31 mouse cellular contexts compared by ENCODE assay signal in the genomic region with DNA sequence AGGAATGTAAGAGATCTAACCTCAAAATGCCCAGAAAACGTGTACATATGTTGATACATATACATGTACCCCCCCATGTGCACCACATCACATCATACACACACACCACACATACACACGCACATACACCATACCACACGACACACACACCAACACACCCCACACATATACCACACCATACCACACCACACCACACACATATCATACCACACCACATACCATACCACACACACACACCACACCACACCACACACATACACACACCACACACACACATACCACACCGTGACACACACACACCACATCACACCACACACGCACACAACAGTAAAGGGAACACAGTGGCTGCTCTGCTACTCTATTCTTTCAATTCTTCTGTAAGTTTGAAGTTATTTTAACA. TPM values are rescaled to one million over a fixed set of nuclear protein-coding genes. Genes with fewer than 3 reads are reported as not detected.
DNase-seq lines count a peak whose midpoint lies in the region; ATAC-seq and TF ChIP-seq lines count a peak whose summit lies in the region.
"Had no signal": no experiment of that assay in that cellular context is flagged by ENCODE, and none has a peak within 500 bp of the region (broad histone marks: within the 10 kb centered on the region; RNA-seq: fewer than 3 reads in every experiment).

No protein-coding gene starts in this region.

- H3K9ac ChIP-seq in liver, adult 2 months (ENCODE audit: low read depth, low read length) = peak overlapping the region; percentile 82
- H3K9ac ChIP-seq in liver, embryonic 13.5 days = no peak overlapping the region
- no peak overlapping the region for H3K9ac ChIP-seq in liver, embryonic 16.5 days (ENCODE audit: low read depth, low read length)
- H3K9ac ChIP-seq in midbrain, embryonic 15.5 days = no peak overlapping the region
- H3K9ac ChIP-seq: embryonic facial prominence, embryonic 13.5 days; forebrain, postnatal 0 days; heart, embryonic 13.5 days; hindbrain, embryonic 14.5 days had no signal

- H3K27me3 ChIP-seq in liver, adult 2 months (ENCODE audit: control insufficient read depth, insufficient read depth, low read length) = no peaks in the 10 kb centered on the region
- H3K27me3 ChIP-seq in liver, embryonic 13.5 days = no peaks in the 10 kb centered on the region
- no peaks in the 10 kb centered on the region for H3K27me3 ChIP-seq in liver, embryonic 16.5 days (ENCODE audit: control insufficient read depth, insufficient read depth, low read depth, low read length)
- H3K27me3 ChIP-seq in midbrain, embryonic 15.5 days (replicated peaks) = no peaks in the 10 kb centered on the region
- H3K27me3 ChIP-seq: CH12.LX; embryonic facial prominence, embryonic 13.5 days; heart, embryonic 13.5 days had no signal

- no peaks in the 10 kb centered on the region for H3K9me3 ChIP-seq in liver, embryonic 13.5 days (replicated peaks)
- H3K9me3 ChIP-seq in liver, embryonic 16.5 days (replicated peaks; ENCODE audit: control insufficient read depth, low read length) = no peaks in the 10 kb centered on the region
- H3K9me3 ChIP-seq in midbrain, embryonic 15.5 days = no peaks in the 10 kb centered on the region
- H3K9me3 ChIP-seq: embryonic facial prominence, embryonic 10.5 days; embryonic facial prominence, embryonic 13.5 days; G1E; heart, embryonic 10.5 days; heart, embryonic 13.5 days had no signal

- TF ChIP-seq CTCF in liver, adult 2 months (IDR thresholded peaks at IDR 0.05; ENCODE audit: low read depth, low read length) = no peak

- H3K79me2 ChIP-seq in liver, adult 2 months (ENCODE audit: control insufficient read depth, insufficient read depth, low read length) = peaks cover 13% of the 10 kb centered on the region; the same call in 1 of the 2 replicates

- peaks cover 30% of the 10 kb centered on the region for H3K4me1 ChIP-seq in liver, adult 2 months (ENCODE audit: control insufficient read depth, insufficient read depth, low read length)
- H3K4me1 ChIP-seq in liver, embryonic 13.5 days (replicated peaks) = peaks cover 16% of the 10 kb centered on the region
- H3K4me1 ChIP-seq in liver, embryonic 16.5 days (ENCODE audit: control insufficient read depth, low read depth, low read length) = no peaks in the 10 kb centered on the region
- no peaks in the 10 kb centered on the region for H3K4me1 ChIP-seq in midbrain, embryonic 15.5 days
- H3K4me1 ChIP-seq: embryonic facial prominence, embryonic 10.5 days; embryonic facial prominence, embryonic 13.5 days; heart, embryonic 10.5 days; heart, embryonic 13.5 days had no signal

- peak overlapping the region; percentile 60 for H3K4me3 ChIP-seq in liver, adult 2 months (ENCODE audit: insufficient read depth, low read depth, low read length)
- peak overlapping the region; percentile 41 for H3K4me3 ChIP-seq in liver, embryonic 13.5 days (replicated peaks)
- peak overlapping the region; percentile 33 for H3K4me3 ChIP-seq in liver, embryonic 16.5 days (ENCODE audit: low read depth, low read length)
- no peak overlapping the region for H3K4me3 ChIP-seq in midbrain, embryonic 15.5 days
- H3K4me3 ChIP-seq: embryonic facial prominence, embryonic 10.5 days; embryonic facial prominence, embryonic 13.5 days; gastrocnemius, adult 2 months; heart, embryonic 10.5 days; heart, embryonic 13.5 days had no signal

- H3K27ac ChIP-seq in liver, adult 2 months (replicated peaks; ENCODE audit: insufficient read depth, low read depth, low read length) = peak overlapping the region; percentile 83
- H3K27ac ChIP-seq in liver, embryonic 13.5 days = no peak overlapping the region
- no peak overlapping the region for H3K27ac ChIP-seq in liver, embryonic 16.5 days (ENCODE audit: low read length)
- H3K27ac ChIP-seq in midbrain, embryonic 15.5 days = no peak overlapping the region
- H3K27ac ChIP-seq: embryonic facial prominence, embryonic 10.5 days; embryonic facial prominence, embryonic 13.5 days; gastrocnemius, adult 2 months; heart, embryonic 10.5 days; heart, embryonic 13.5 days; hindbrain, embryonic 14.5 days; hindbrain, postnatal 0 days had no signal

- ATAC-seq in liver, embryonic 13.5 days (ENCODE audit: low read depth) = no peak
- peak; percentile 15; the same call in 1 of the 2 replicates for ATAC-seq in liver, embryonic 16.5 days (ENCODE audit: low read depth)
- ATAC-seq in midbrain, embryonic 15.5 days (replicated peaks) = no peak
- ATAC-seq: activated CD4-positive, CD25-positive, alpha-beta regulatory T cell, adult 4 months; forebrain, embryonic 14.5 days; forebrain, postnatal 0 days; hindbrain, postnatal 0 days had no signal

- 18% methylated on average over 5 of the region's 5 CpGs for WGBS in liver, adult 2 months
- 70% methylated on average over 5 of the region's 5 CpGs for WGBS in liver, embryonic 13.5 days (ENCODE audit: insufficient replicate concordance)
- 63% methylated on average over 5 of the region's 5 CpGs for WGBS in liver, embryonic 16.5 days (ENCODE audit: insufficient replicate concordance)
- 93% methylated on average over 5 of the region's 5 CpGs for WGBS in midbrain, embryonic 15.5 days

- TF ChIP-seq POLR2A in liver, adult 2 months (IDR thresholded peaks at IDR 0.05; ENCODE audit: extremely low read depth, insufficient read depth, low read length) = no peak

- peaks cover 16% of the 10 kb centered on the region for H3K36me3 ChIP-seq in liver, adult 2 months (ENCODE audit: control insufficient read depth, insufficient read depth, low read length)
- H3K36me3 ChIP-seq in liver, embryonic 13.5 days = peaks cover 11% of the 10 kb centered on the region
- no peaks in the 10 kb centered on the region for H3K36me3 ChIP-seq in liver, embryonic 16.5 days (ENCODE audit: control insufficient read depth, insufficient read depth)
- peaks cover 15% of the 10 kb centered on the region; the same call in 1 of the 2 replicates for H3K36me3 ChIP-seq in midbrain, embryonic 15.5 days (replicated peaks)

- peak; percentile 61 for DNase-seq in liver, adult 2 months (ENCODE audit: extremely low read depth, low read depth, low spot score)
- DNase-seq in liver = no peak
- DNase-seq in liver, embryonic 13.5 days = no peak
- DNase-seq in heart, adult 9 months (ENCODE audit: low spot score in 2 of 2) = no peak
- DNase-seq in layer of hippocampus, postnatal 25 days (ENCODE audit: extremely low spot score in 1 of 2, low spot score in 1 of 2) = no peak
- DNase-seq: adrenal gland, adult 8-10 months; adrenal gland, postnatal 25 days; B cell, adult 2 months; cerebellum, adult 11-12 months; cerebellum, adult 8-10 months; cerebellum, postnatal 10 days; cerebellum, postnatal 36 days; embryo, embryonic 11 days; forebrain, postnatal 0 days; gastrocnemius, adult 2 months; gastrocnemius, postnatal 25 days; heart, adult 18-20 months; heart, postnatal 14 days; heart, postnatal 4 days had no signal

- H3K4me2 ChIP-seq in liver, embryonic 13.5 days = peak overlapping the region; percentile 21; the same call in 1 of the 2 replicates
- H3K4me2 ChIP-seq in liver, embryonic 16.5 days (ENCODE audit: low read depth, low read length) = no peak overlapping the region
- no peak overlapping the region for H3K4me2 ChIP-seq in midbrain, embryonic 15.5 days
- H3K4me2 ChIP-seq: embryonic facial prominence, embryonic 13.5 days; heart, embryonic 13.5 days; hindbrain, embryonic 14.5 days had no signal

RNA-seq across cellular contexts. Expression of a gene that starts 0.7 kb away (rescaled TPM):
- 636 and 666 TPM in 2 replicates for total RNA-seq in liver, adult 2 months (2014; rRNA removed)
- polyA plus RNA-seq in liver, adult 2 months (2012; rRNA removed) = 368 and 398 TPM in 2 replicates
- polyA plus RNA-seq in liver, embryonic 13.5 days (2015; fragmentation: Nextera tagmentation; extraction: Ambion mirVana) = 124 and 143 TPM in 2 replicates
- polyA plus RNA-seq in liver, embryonic 16.5 days (2015; fragmentation: Nextera tagmentation; extraction: Ambion mirVana) = 242 and 251 TPM in 2 replicates
- polyA plus RNA-seq in midbrain, embryonic 15.5 days (2015; fragmentation: Nextera tagmentation; extraction: Ambion mirVana) = 5.8 and 6.0 TPM in 2 replicates
- under 1 TPM; 0.63 to 0.79 TPM for total RNA-seq in layer of hippocampus, postnatal 25 days (2021)
- polyA plus RNA-seq: G1E had no signal

RNA-seq across cellular contexts. Expression of a gene that starts 56.0 kb away (rescaled TPM):
- total RNA-seq in liver, adult 2 months (2014; rRNA removed) = 0.37 and 0.87 TPM in 2 replicates
- polyA plus RNA-seq in liver, adult 2 months (2012; rRNA removed) = 0.97 and 1.4 TPM in 2 replicates
- polyA plus RNA-seq in liver, embryonic 13.5 days (2015; fragmentation: Nextera tagmentation; extraction: Ambion mirVana) = 2.8 and 3.2 TPM in 2 replicates
- polyA plus RNA-seq in liver, embryonic 16.5 days (2015; fragmentation: Nextera tagmentation; extraction: Ambion mirVana) = 2.9 and 4.0 TPM in 2 replicates
- 63.2 and 67.6 TPM in 2 replicates for polyA plus RNA-seq in midbrain, embryonic 15.5 days (2015; fragmentation: Nextera tagmentation; extraction: Ambion mirVana)
- total RNA-seq in layer of hippocampus, postnatal 25 days (2021) = 100 to 1,000 TPM in 1 of 2 experiments, 10 to 100 TPM in 1; 83.7 to 112 TPM

Comparison
In these comparisons a context has a peak if more than half of its experiments do, and no peak if none do; other contexts are left out.
1. RNA of a gene that starts 0.7 kb away (polyA plus RNA-seq): 368 to 398 TPM in liver, adult 2 months, 242 to 251 TPM in liver, embryonic 16.5 days and 124 to 143 TPM in liver, embryonic 13.5 days; 5.8 to 6.0 TPM in midbrain, embryonic 15.5 days; every median in the first group is over 10 times any median in the second.
2. RNA of a gene that starts 56.0 kb away (polyA plus RNA-seq): 63.2 to 67.6 TPM in midbrain, embryonic 15.5 days; 2.9 to 4.0 TPM in liver, embryonic 16.5 days, 2.8 to 3.2 TPM in liver, embryonic 13.5 days and 0.97 to 1.4 TPM in liver, adult 2 months; every median in the first group is over 10 times any median in the second.